Mouse (Mus musculus): ENCODE measurements at regions not wholly inside any gene's neighbourhood (a gene's known extent, or its start where the extent isn't known, plus 50 kb on each side); places are given as distances from the start of the nearest gene placed in this dataset.

DNA sequence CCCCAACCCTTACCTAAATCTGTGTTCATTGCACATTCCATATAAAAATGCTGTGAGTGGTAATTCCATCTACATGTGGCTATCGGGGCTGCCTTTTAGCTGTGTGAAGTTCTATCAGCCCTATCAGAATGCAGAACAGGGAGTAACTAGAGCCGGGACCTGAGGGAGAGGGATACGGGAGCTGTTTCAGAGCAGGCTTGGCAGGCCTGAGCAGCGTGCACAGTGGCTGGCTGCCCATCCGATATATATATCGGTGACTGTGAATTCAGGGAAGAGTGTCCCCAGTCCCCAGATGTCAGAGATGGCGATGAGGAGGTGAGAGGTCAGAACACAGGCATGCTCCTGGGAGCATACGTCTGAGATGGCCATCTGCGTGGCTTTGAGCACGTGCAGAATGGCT lies 79.0 kb downstream of the Arl4c start:
- DNase-seq (ENCODE audit: low spot score), result no peak

DNA sequence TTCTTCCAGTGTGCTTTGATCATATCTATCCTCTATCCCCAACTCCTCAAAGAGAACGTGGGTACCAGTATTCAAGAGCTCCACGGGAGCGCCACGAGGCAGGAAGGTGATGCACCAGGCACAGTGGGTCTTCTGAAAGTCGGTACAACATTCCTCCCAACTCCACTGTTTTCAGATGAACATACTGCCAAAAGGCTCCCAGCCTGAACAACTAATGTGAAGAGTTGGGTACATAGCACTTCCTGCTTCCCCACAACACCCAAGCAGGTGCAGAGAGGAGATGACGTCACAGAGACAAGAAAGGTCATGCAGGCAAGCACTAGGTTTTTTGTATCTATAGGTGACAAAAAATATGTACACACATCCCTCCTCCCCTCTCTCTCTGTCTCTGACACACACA lies 79.7 kb downstream of the Arl4c start:
- DNase-seq (ENCODE audit: low spot score), result no peak

DNA sequence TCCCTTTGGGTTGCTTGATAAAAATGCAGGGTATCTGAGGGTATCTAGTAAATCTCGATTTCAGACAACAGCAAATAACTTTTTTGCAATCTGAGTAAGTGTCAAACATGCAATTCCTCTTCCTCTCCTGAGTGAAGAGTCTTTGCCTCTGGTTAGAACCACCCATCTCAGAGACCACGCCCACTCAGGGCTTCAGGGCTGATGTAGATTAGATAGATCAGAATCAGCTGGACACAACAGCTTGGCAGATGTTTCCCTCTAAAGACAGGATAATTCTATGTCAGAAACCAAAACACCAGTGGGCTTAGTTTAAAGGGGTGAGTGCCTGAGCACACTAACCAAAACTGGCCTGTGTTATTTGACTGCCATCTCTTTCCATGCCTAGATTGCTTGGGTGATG lies 80.8 kb downstream of the Arl4c start:
- no peak for DNase-seq (ENCODE audit: low spot score)

DNA sequence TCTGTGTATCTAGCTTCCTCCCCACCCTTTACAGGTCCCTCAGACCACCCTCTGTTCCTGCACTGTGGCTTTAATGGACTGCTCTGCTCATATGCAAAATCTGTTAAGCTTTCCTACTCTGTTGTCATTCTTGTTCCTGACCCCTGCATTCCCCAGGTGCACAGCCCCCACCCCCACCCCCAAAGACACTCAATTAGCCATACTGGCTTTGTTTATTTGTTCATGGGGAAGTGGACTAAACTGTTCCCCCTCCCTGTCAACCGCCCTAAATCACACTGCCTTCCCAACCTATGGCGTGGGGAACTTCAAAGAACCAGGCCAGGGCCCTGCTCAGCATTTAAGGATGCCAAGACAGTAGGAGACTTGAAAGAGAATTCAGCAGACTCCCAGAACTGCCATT lies 89.0 kb downstream of the Arl4c start:
- no peak for DNase-seq (ENCODE audit: low spot score)

DNA sequence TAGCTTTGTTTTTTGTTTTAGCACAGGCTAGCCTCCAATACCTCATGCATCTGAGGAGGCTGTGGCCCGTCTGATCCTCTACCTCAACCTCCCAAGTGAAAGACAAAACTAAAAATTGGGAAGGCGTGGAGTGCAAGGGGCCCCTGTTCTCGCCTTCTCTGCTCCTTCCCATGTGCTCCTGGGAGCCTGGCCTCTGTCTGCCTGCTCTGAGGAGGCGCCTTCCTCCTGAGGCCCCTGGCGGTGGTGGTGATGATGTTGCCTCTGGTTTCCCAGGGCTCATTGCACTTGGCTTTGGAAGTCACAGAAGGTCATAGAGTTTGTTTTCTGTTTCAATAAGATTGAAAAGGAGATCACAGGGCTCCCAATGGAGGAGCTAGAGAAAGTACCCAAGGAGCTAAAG lies 90.8 kb downstream of the Arl4c start:
- no peak for DNase-seq (ENCODE audit: low spot score)

DNA sequence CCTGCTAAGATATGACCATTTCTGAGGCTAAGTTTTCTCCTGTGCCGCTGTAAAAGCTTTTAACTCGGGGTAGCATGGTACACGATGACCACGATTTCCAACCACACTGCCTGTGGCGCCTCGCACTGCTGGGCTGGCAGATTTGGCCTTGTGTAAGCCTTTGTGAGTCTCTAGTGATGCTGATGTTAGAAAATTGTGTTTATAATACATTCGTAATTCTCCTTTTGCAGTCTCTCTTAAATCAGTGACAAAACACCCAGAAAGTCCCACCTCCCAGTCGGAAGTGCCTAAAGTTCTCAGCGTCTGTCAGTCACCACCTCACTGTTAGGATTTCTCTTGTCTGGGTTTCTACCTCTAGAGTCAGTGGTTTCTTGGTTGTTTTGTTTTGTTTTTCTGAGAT lies 91.2 kb downstream of the Arl4c start:
- DNase-seq (ENCODE audit: low spot score), result no peak

DNA sequence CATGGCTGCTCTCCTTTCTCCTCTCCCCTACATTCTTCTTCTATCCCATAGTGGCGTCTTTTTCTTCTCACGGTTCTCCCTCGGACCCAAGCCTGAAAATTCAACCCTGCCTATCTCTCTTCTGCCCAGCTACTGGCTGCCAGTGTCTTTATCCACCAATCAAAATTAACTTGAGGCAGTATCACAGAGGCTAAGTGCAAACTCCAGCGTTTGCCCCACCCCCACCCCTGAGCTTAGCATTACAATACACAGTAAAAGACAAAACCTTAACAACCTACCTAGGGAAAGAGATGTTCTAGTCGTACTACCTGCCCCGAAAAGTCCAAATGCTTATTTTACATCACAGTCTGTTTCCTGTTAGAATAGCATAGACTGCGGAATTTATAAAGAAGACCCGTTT lies 93.2 kb downstream of the Arl4c start:
- DNase-seq (ENCODE audit: low spot score), result no peak

DNA sequence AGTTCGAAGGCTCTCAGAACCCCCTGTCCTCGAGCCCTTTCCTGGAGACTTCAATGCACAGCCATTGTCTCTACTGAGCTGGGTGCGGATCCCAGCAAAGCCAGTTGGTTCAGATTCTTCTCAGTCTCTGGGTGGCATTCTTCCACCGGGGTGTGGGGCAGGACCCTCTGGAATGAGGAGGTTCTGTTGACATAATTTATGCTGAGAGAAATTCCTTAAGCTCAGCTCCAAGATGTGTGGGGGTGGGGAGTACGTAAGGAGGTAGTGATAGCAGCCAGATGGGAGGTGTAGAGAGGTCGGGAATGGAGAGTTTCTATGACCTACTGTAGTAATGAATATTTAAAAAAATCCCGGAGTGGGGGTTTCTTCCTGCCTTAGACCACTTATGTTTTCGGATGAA lies 93.8 kb downstream of the Arl4c start:
- no peak for DNase-seq (ENCODE audit: low spot score)

DNA sequence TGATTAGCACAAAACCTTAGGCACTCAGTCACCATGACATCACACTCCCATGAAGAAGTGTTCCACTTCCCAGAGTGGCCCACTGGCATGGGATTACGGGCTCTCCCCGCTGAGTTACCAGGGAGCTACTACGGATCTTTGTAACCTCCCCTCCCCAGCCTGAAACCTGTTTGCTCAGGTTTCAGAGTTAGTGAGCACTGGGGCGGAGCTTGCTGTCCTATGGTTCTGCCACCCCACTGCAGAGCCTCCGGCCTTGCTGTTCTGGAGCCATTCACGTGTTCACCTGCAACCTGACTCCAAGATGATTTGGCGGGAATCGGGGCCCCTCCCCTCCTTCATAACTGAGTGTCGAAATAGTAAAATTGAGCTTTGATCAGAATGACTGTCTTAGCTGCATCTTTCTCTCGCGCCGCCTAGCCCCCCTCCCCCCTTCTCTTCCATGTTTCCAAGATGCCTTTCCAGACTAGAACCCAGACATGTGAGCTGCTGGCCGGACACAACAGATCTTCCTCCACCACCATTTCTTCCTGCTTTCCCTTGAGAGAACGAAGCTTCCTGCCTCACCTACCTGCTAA lies 95.8 kb upstream of the Glrp1 start:
- DNase-seq (ENCODE audit: low spot score), result no peak

DNA sequence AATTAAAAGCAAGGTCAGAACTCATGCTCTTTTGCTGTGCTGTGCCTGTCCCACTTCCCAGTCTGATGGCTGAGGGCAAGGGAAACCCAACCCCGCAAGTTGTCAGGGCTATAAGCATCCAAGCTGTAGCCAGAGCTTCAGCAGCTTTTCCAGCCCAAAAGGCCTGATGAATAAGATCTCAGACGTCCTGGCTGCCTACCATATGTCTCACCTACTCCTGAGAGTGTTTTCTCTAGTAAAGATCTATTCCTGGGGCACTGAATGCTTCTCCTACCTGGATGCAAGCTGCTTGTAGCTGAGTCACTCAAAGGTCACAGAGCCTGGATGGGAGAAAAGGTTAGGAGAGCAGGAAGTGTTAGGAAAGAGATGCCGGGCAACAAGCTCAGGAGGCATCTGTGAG lies 92.4 kb upstream of the Glrp1 start:
- no peak for DNase-seq (ENCODE audit: low spot score)

DNA sequence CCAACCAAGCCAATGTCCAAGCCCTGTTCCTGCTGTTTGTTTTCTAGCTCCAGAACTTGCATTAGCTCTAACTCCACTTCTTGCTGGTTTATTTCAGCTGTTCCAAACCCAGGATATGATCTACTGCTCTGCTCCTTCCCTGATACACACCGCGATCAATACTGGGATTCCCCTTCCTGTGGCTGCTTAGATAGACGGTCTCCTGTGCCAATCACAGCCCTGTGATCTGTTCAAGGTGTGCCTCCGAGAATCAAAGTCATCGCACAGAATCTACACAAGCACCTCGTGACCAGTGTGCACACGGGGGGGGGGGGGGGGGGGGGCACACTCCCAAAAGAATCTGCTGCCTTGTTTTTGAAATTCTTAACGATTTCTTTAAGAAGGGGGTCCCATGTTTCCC lies 91.9 kb upstream of the Glrp1 start:
- no peak for DNase-seq (ENCODE audit: low spot score)

DNA sequence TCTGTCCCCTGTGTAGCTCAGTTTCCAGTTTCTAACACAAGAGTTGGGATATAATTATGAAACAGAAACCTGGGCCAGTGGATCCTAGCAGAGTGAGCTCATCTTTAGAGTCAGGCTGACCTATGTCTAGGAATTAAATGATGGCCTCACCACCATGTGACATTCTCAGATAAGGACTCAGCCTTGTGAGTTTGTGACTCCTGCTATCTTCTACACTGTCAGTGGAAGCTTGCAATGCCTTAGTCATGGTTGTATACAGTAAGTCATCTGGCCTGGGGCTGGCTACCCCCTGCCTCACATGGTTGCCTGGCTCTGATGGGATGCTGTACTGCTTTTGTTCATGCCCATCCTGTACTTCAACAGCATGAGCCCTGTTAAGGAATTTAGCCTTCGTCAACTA lies 90.3 kb upstream of the Glrp1 start:
- no peak for DNase-seq (ENCODE audit: low spot score)

DNA sequence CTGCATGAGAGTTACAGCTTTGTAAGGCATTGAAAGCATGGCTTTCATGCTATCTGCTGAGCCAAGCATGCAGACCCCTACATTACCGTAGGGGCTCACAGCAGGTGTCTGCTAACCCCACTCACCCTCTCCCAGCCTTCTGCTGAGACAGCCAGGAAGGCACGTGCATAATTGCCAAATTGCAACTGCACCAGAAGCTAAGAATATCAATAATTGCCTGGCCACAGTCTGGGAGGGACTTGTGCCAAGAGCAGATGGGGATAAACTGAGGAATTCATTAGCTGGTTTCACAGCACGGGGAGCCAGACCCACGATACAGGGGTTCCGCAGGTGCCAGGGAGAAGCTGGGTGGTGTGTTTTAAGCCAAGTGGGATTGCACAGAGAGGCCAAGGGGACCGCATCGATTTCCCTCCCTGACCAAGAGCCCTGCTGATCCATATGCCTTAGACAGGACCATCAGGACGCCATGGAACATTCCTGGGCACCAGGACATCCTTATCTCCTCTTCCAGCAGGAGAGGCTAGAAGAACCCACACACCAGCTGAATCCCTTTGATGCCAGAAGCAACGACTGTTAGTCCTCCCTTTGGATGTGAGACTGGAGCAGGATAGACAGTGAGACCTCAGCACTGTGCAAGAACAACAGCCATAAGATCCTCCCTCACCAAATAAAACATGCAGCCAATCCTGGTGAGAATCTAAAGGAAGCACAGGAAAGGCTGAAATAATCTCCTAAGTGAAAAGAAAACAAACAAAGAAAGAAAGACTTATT lies 84.8 kb upstream of the Glrp1 start:
- no peak for DNase-seq (ENCODE audit: low spot score)

DNA sequence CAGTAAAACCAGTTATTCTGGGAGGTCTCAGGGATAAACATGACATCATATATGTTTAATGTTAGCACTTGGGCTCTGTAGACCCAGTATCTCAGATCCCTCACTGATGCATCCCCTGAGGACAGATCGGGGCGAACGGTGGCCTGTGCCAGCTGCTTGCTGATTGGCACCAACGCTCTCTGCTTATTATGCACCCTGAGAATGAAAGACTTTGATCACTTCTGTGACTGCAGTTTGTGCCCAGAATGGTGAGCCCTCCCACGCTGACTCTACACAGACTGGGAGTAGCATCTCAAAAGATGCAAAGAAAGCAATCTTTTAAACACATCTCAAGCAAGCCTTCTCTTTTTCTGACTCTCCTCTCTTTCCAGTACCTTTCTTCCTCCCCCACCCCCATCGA lies 82.2 kb upstream of the Glrp1 start:
- no peak for DNase-seq (ENCODE audit: low spot score)

DNA sequence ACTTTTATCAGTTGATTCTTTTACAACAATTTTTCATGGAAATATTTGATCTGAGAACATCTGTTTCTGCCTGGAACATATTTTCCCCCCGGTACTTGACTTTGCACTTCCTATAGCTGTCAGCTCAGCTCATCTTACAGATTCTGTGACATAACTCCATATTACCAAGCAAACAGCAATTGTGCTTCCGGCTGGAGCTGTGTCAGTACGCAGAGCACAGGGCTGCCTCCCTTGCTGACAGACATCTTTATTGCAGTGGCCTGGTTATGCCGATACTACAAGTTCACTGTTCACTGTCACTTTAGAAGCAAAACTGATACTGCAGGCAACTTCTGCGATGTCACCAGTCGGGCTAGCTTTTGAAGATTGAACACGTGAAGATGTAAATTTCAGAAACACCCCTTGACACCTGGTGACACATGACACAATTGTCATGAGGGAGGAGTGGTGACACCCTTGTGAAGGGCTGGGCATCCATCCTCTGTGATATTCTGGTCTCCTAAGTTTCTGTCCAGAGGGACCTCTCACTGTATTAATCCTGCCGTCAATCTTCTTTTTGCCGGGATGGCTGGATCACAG lies 81.0 kb upstream of the Glrp1 start:
- no peak for DNase-seq (ENCODE audit: low spot score)

DNA sequence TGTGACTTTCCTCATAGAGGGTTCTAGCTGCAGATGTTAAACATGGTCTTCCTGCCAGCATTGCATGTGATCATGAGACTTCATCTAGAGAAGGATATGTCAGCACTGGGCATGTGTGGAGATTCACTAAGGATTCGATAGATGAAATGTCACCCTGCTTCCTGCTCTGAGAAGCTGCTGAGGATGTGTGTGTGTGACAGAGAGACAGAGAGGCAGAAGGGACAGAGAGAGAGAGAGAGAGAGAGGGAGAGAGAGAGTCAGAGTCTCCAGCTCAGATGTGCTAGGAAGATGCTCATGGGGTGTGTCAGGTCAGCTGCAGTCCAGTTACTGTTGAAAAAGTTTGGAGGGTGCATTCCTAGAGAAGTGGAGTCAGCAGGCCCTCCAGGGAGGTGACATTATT lies 78.9 kb upstream of the Glrp1 start:
- no peak for DNase-seq (ENCODE audit: low spot score)

DNA sequence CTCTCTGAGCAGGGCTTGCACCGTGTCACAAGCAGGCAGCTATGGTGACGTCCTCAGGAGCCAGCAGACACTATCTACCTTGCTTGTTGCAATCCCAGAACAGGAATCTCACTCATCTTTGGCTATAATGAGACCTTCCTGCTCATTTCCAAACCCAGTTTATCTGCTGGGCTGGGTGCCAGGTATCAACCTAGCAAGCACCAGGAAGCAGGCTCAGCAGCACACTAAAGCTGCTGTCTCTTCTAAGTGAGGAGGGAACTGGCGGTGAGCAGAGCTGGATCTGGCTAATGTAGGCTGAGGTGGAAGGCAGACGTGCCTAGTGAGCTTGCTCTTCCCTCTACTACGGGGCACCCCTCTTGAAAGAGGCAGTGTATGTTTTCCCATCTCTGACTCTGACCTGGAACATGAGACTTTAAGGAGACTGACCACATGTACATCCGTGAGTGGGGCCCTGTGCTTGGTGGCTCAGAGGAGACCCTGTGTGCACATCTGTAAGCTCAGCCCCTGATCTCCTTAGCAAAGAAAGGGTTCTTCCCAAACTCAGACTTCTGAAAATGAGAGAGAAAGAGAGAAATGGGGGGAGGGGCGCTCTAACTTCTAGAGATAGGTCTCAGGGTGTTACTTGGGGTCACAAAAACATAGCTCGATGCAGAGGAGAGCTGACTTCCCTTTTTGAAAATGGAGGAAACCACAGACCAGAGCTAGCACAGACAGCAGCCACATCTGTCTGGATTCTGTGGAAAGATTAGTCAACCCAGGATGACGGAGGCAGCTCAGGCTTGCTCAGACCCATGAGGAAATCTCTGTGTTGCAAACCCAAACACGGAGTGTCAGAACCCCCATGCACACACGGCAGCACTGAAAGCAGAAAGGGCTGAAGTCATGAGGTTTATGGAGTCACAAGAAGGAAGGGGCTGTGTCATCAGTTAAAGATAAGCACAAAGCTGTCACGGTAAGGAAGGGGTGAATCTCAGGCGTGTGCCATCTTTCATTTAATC lies 77.3 kb upstream of the Glrp1 start:
- no peak for DNase-seq (ENCODE audit: low spot score)

DNA sequence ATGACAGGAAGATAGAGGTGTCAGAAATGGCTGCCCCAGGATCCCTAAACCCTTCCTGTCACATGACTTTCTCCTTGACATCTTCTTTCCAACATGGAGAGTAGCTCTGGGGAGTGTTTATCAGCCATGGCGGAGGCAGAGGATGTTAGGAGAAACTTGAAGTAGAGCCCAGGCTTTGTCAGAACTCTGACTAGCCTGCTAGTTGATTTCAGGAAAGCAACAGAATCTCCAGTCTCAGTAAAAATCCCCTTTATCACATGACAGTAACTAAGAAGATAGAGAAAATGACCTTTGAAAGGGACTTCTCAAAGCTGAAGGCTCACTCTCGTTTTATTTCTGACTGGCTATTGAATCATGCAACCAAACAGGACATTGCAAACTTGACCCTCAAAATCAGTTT lies 76.3 kb upstream of the Glrp1 start:
- DNase-seq (ENCODE audit: low spot score), result no peak

DNA sequence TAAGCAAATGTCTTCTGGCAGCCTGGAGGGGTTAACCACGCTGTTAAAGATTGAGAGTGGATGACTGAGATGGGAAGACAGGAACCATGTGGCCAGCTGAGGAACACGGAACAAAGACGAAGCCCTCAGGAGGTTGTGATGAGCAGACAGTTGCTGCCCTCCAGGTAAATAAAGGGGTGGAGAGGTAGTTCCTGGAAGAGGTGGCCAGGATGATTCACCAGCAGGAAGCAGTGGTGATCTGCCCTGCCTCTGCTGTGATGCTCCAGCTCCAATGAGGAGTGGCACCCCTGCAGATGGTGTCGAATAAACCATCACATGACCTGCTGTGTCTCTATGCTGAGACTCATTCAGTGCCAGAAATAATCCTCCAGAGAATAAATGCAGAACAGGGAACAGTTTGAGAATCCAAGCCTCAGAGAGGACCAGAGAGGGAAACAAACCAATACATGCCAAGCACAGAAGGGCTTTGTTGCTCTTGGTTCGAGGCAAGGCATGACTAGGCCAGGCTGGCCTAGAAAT lies 74.7 kb upstream of the Glrp1 start:
- DNase-seq (ENCODE audit: low spot score), result no peak

DNA sequence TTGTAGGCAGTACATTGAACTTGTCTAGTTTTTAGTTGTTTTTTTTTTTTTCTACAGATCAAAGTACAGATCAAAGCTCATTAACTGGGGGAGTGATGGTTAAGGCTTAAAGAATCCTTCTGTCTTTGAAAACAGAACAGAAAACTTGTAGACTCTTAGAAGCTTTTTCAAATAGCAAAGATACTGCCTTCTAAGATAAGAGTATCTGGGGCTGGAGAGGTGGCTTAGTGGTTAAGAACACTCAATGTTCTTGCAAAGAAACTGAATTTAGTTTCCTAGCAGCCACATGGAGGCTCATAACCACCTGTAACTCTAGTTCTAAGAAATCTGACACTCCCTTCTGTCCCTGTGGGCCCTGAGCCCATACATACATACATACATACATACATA lies 68.4 kb upstream of the Glrp1 start:
- DNase-seq (ENCODE audit: low spot score), result no peak

DNA sequence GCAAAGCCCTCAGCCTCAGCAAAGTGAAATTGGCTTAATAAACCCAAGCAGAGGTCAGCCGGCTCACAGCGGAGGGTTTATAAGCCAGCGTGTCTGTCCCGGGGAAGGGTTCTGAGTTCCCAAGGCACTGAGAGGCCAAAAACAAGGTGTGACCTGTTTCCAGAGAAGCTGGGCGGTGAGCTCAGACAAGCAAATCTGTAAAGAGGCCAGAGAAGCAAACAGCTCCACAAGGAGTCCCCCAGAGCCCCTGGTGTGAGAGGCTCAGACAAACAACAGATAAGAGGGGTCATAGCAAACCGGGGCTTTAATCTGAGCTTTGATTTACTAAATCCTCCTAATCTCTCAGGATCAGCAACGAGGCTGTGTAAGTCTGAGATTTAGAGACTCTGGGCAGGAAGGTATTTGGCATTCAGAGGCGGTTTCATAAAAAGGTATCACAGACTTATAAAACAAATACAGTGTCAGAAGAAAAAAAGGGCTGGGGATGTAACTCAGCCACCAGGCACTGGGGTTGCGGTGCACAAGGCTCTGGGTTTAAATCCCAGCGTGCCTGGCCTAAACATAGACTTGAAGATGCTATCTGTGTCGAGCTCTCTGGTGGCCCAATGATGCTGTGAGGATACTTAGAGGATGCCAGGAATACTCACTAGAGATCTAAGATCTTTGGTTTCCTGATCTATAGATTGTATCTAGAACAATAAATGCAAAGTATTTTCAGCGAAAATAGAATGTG lies 67.8 kb upstream of the Glrp1 start:
- DNase-seq (ENCODE audit: low spot score), result no peak
